Mouse (Mus musculus): Measurements from ENCODE around the gene Fbxl12. TPM values are rescaled to one million over a fixed set of nuclear protein-coding genes. Genes with fewer than 3 reads are reported as not detected.

Gene Fbxl12
- polyA plus RNA-seq, 1 experiment from 2014 or later = 15.3 TPM

DNA sequence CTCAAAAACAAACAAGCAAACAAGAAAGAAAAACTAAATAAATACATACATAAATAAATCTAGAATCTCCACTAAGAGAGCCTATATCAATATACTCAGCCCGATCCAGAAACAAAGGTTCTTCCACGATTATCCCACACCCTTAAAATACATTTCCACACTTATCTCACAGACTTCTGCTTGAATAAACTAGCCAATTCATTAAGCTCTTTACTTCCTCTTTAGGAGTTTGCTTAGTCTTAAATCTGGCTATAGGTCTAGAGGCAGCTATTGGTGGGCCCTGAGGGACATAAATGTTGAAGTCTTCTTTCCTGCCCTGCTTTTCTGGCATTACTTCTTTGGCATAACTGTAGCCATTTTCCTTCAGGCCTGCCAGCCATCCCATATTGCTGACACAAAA lies 13.2 kb downstream of the Fbxl12 start:
- Histone ChIP-seq H3K9ac (ENCODE audit: low read length) (no peak overlapping the region), H3K4me3 (ENCODE audit: low read depth, low read length) (no peak overlapping the region), H3K9me3 (ENCODE audit: control insufficient read depth, low read length) (no peaks in the 10 kb centered on the region), H3K27me3 (ENCODE audit: control insufficient read depth, insufficient read depth, low read length) (no peaks in the 10 kb centered on the region), H3K36me3 (ENCODE audit: control insufficient read depth, insufficient read depth, low read length) (no peaks in the 10 kb centered on the region), H3K4me2 (ENCODE audit: low read depth) (no peak overlapping the region), H3K4me1 (ENCODE audit: control insufficient read depth, insufficient read depth, low read length) (no peaks in the 10 kb centered on the region), H3K27ac (ENCODE audit: low read depth, low read length) (no peak overlapping the region)
- DNase-seq (ENCODE audit: low spot score) (no peak), ATAC-seq (ENCODE audit: insufficient read depth, low FRiP score, low TSS enrichment) (no peak)
- 94% methylated on average over 2 of the region's 2 CpGs for WGBS

DNA sequence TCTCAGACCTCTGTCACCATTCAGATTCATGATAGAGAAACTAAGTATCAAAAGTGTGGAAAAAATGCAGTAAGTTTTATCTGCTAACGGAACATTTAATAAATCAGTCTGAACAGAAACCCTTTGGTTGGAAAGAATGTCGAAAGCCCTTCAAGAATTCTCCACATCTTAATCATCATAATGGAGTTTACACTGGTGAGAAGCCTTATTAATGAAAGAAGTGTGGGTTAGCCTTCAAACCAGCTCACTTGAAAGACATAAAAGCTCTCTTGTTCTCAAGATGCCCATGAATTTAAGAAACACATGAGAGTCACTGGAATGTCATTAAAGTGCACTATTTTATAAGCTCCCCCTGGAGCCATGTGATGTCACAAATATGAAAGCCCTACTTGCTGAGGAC lies 27.9 kb downstream of the Fbxl12 start:
- H3K9ac ChIP-seq (ENCODE audit: low read length) = no peak overlapping the region
- H3K4me1 ChIP-seq (ENCODE audit: control insufficient read depth, insufficient read depth, low read length) = no peaks in the 10 kb centered on the region
- no peak for ATAC-seq (ENCODE audit: insufficient read depth, low FRiP score, low TSS enrichment)
- 89% methylated on average over 2 of the region's 2 CpGs for WGBS
- no peaks in the 10 kb centered on the region; the same call in 1 of the 2 replicates for H3K36me3 ChIP-seq (ENCODE audit: control insufficient read depth, insufficient read depth, low read length)
- H3K4me3 ChIP-seq (ENCODE audit: low read depth, low read length) = no peak overlapping the region
- DNase-seq (ENCODE audit: low spot score) = no peak
- no peak overlapping the region for H3K4me2 ChIP-seq (ENCODE audit: low read depth)
- H3K27me3 ChIP-seq (ENCODE audit: control insufficient read depth, insufficient read depth, low read length) = no peaks in the 10 kb centered on the region
- no peak overlapping the region for H3K27ac ChIP-seq (ENCODE audit: low read depth, low read length)
- H3K9me3 ChIP-seq (ENCODE audit: control insufficient read depth, low read length) = no peaks in the 10 kb centered on the region

DNA sequence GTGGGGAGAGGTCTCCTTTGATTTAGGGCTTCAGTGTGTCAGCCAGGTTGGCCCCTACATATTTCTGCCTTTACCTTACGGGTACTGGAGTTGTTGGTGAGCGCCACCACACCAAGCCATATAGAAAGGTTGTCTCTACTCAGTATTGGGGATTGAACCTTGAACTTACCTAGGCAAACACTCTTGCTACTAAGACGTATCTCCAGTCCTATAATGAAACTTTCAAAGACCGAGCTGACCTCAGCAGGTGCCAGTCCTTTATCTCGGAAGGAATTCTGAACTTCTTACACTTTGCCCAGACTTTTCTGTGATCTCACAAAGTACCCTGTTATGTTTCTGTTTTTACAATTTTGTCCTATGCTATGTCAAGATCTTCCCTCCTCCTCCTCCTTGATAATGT lies 32.6 kb downstream of the Fbxl12 start:
- H3K36me3 ChIP-seq (ENCODE audit: control insufficient read depth, insufficient read depth, low read length) = no peaks in the 10 kb centered on the region
- ATAC-seq (ENCODE audit: insufficient read depth, low FRiP score, low TSS enrichment) = no peak
- 84% methylated on average over 5 of the region's 5 CpGs for WGBS
- H3K4me3 ChIP-seq (ENCODE audit: low read depth, low read length) = no peak overlapping the region
- H3K9me3 ChIP-seq (ENCODE audit: control insufficient read depth, low read length) = no peaks in the 10 kb centered on the region
- H3K27ac ChIP-seq (ENCODE audit: low read depth, low read length) = no peak overlapping the region
- H3K4me1 ChIP-seq (ENCODE audit: control insufficient read depth, insufficient read depth, low read length) = no peaks in the 10 kb centered on the region
- no peak overlapping the region for H3K4me2 ChIP-seq (ENCODE audit: low read depth)
- no peak for DNase-seq (ENCODE audit: low spot score)
- H3K27me3 ChIP-seq (ENCODE audit: control insufficient read depth, insufficient read depth, low read length) = no peaks in the 10 kb centered on the region
- no peak overlapping the region for H3K9ac ChIP-seq (ENCODE audit: low read length)

DNA sequence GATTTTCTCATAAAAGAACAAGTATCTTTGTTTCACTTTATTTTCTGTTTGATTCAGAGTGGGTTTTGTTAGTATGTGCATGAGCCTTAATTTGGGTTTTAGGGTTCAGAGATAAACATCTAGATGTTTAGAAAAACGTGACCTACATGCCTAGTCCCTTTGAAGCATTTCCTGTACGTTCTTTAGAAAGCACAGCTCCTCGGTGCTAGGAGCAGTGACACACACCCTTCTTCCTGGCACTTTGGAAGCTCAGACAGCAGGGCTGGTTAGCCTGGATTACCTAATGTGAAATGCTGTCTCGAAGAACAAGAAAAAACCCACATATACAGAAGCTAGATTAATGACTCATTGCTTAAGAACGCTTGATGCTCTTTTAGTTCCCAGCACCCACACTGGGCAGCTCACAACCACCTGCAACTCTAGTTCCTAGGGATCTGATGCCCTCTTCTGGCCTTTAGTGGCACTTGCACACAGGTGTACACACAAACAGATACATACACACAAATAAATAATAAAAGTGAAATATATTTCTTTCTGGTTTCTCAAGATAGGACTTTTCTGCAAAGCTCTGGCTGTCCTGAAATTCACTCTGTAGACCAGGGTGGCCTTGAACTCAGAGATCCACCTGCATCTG lies 34.6 kb downstream of the Fbxl12 start:
- Histone ChIP-seq H3K36me3 (ENCODE audit: control insufficient read depth, insufficient read depth, low read length) (no peaks in the 10 kb centered on the region), H3K4me1 (ENCODE audit: control insufficient read depth, insufficient read depth, low read length) (no peaks in the 10 kb centered on the region), H3K9ac (ENCODE audit: low read length) (no peak overlapping the region), H3K9me3 (ENCODE audit: control insufficient read depth, low read length) (no peaks in the 10 kb centered on the region), H3K4me3 (ENCODE audit: low read depth, low read length) (no peak overlapping the region), H3K27ac (ENCODE audit: low read depth, low read length) (no peak overlapping the region), H3K27me3 (ENCODE audit: control insufficient read depth, insufficient read depth, low read length) (no peaks in the 10 kb centered on the region), H3K4me2 (ENCODE audit: low read depth) (no peak overlapping the region)
- no peak for ATAC-seq (ENCODE audit: insufficient read depth, low FRiP score, low TSS enrichment)
- 89% methylated on average over 5 of the region's 5 CpGs for WGBS
- no peak for DNase-seq (ENCODE audit: low spot score)

DNA sequence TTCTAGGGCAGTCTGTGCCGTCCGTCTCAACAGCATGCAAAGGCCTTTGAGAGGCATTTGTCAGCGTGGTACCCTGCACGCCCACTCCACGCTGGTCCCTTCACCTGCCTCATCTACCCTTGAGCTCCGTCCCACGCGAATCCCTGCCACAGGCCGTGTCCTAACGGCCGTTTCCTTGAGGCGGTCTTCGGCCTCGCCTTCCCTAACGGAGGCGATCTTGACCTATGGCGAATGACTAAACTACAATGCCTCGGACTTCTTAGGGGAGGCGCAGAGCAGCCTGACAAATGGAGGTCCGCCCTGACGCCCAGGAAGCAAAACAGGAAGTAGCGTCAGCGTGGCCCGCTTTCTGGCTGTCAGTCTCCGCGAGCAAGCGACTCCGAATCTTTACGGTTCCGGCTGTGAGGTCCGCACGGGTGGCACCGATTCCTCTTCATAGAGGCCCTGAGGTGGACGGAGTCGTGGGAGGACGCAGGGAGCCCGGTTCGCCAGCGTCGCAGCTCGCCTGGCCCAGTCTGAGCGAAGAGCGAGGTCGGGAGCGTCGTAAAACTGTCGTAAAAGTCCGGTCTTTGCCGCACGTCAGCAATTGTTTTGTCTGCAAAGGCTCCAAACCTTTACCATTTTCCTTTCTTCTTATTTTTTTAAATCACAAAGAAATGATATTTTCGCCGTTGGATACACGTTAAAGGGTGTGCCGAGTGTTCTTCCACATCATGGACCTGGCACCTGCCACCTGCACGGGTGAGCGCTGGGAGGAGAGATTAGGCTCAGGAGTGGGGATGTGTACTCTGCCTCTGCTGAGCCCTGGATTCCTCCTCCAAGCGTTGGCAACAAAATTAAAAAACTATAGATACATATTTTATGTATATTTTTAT lies 37.2 kb downstream of the Fbxl12 start:
- Histone ChIP-seq H3K9ac (ENCODE audit: low read length) (peak overlapping the region; percentile 81), H3K4me3 (ENCODE audit: low read depth, low read length) (peak overlapping the region; percentile 64), H3K27ac (ENCODE audit: low read depth, low read length) (peak overlapping the region; percentile 92), H3K9me3 (ENCODE audit: control insufficient read depth, low read length) (no peaks in the 10 kb centered on the region), H3K27me3 (ENCODE audit: control insufficient read depth, insufficient read depth, low read length) (no peaks in the 10 kb centered on the region), H3K4me2 (ENCODE audit: low read depth) (peak overlapping the region; percentile 55), H3K4me1 (ENCODE audit: control insufficient read depth, insufficient read depth, low read length) (no peaks in the 10 kb centered on the region), H3K36me3 (ENCODE audit: control insufficient read depth, insufficient read depth, low read length) (no peaks in the 10 kb centered on the region)
- under 1% methylated on average over 57 of the region's 57 CpGs for whole genome bisulfite sequencing
- ATAC-seq (ENCODE audit: insufficient read depth, low FRiP score, low TSS enrichment) (peak; percentile 86), DNase-seq (ENCODE audit: low spot score) (peak; percentile 88)

DNA sequence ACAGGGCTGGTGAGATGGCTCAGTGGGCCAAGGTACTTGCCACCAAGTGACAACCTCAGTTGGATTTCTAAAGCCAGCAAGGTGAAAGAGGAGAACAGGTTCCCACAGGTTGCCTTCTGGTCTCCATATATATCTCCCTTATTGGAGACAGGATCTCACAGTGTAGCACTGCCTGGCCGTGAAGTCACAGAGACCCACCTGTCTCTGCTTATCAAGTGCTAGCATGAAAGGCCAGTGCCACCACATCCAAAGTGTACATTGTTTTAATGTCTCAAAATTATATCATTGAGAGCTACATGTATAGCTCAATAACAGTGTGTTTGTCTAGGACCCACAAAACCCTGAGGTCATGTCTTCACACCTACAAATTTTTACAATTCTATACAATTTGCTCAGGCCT lies 38.3 kb downstream of the Fbxl12 start:
- Histone ChIP-seq H3K27ac (ENCODE audit: low read depth, low read length) (no peak overlapping the region), H3K36me3 (ENCODE audit: control insufficient read depth, insufficient read depth, low read length) (no peaks in the 10 kb centered on the region), H3K4me1 (ENCODE audit: control insufficient read depth, insufficient read depth, low read length) (no peaks in the 10 kb centered on the region), H3K27me3 (ENCODE audit: control insufficient read depth, insufficient read depth, low read length) (no peaks in the 10 kb centered on the region), H3K4me2 (ENCODE audit: low read depth) (0 out of 2 replicates have a peak overlapping the region, but pooled peaks have one; percentile 55), H3K4me3 (ENCODE audit: low read depth, low read length) (no peak overlapping the region), H3K9ac (ENCODE audit: low read length) (peak overlapping the region; percentile 81; the same call in 1 of the 2 replicates), H3K9me3 (ENCODE audit: control insufficient read depth, low read length) (no peaks in the 10 kb centered on the region)
- no peak for DNase-seq (ENCODE audit: low spot score)
- no peak for ATAC-seq (ENCODE audit: insufficient read depth, low FRiP score, low TSS enrichment)
- WGBS = 95% methylated on average over 1 of the region's 1 CpGs

DNA sequence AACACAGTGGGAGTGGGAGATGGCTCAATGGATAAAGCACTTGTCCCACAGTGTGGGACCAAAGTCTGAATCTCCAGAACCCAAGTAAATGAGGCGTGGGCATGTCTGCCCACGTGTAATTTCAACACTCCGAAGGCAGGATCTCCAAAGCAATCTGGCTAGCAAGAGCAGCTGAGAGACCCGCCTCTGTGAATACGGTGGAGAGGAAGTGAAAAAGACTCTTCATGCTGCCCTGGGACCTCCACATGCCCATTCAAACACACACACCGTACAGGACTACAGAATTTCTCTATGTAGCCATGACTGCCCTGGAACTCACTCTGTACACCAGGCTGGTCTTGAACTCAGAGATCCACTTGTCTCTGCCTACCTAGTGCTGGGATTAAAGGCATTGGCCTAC lies 43.3 kb downstream of the Fbxl12 start:
- 77% methylated on average over 6 of the region's 6 CpGs for WGBS
- Histone ChIP-seq H3K9ac (ENCODE audit: low read length) (no peak overlapping the region), H3K27ac (ENCODE audit: low read depth, low read length) (no peak overlapping the region), H3K4me1 (ENCODE audit: control insufficient read depth, insufficient read depth, low read length) (no peaks in the 10 kb centered on the region), H3K27me3 (ENCODE audit: control insufficient read depth, insufficient read depth, low read length) (no peaks in the 10 kb centered on the region), H3K36me3 (ENCODE audit: control insufficient read depth, insufficient read depth, low read length) (no peaks in the 10 kb centered on the region), H3K4me3 (ENCODE audit: low read depth, low read length) (no peak overlapping the region), H3K4me2 (ENCODE audit: low read depth) (no peak overlapping the region), H3K9me3 (ENCODE audit: control insufficient read depth, low read length) (no peaks in the 10 kb centered on the region)
- DNase-seq (ENCODE audit: low spot score) = no peak
- ATAC-seq (ENCODE audit: insufficient read depth, low FRiP score, low TSS enrichment) = no peak

DNA sequence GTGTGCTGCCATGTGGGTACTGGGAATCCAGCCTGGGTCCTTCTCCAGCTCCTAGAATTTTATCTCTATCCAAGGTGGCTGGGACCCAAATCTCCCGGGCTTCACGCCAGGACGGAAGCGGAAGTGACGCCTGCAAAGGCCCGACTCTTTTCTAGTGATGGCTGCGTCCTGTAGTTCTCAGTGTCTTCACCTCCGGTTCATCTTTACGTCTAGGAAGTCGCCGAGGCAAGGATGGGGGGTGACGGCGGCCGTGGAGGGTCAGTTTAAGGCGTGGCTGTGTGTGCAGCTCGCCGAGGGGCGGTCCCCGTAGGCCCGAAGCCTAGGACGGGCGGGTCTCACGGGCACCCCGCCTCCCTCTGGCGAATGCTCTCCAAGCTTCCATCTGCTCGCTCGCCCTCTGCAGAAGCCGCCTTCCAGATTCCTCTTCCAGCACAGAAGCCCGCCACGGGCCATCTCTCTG lies 63.4 kb downstream of the Fbxl12 start, which contains the start of gene Zfp846:
Gene Zfp846, plus strand, starts transcription at position 117 of the 460 bp plus-strand sequence.
- peak within 1 kb of the TSS; percentile 83 for H3K27ac ChIP-seq (ENCODE audit: low read depth, low read length)
- H3K4me2 ChIP-seq (ENCODE audit: low read depth) = peak within 1 kb of the TSS; percentile 62
- no peaks in the 10 kb centered on the region for H3K4me1 ChIP-seq (ENCODE audit: control insufficient read depth, insufficient read depth, low read length)
- no peaks in the 10 kb centered on the region for H3K27me3 ChIP-seq (ENCODE audit: control insufficient read depth, insufficient read depth, low read length)
- no peaks in the 10 kb centered on the region for H3K9me3 ChIP-seq (ENCODE audit: control insufficient read depth, low read length)
- peak within 1 kb of the TSS; percentile 79 for H3K9ac ChIP-seq (ENCODE audit: low read length)
- H3K4me3 ChIP-seq (ENCODE audit: low read depth, low read length) = peak within 1 kb of the TSS; percentile 54
- DNase-seq (ENCODE audit: low spot score) (peak; percentile 95), ATAC-seq (ENCODE audit: insufficient read depth, low FRiP score, low TSS enrichment) (peak; percentile 99)
- H3K36me3 ChIP-seq (ENCODE audit: control insufficient read depth, insufficient read depth, low read length) = no peaks in the 10 kb centered on the region
- WGBS = under 1% methylated on average over 30 of the region's 30 CpGs

All from neural tube, embryonic 11.5 days (tissue).